Mouse (Mus musculus) adrenal gland, postnatal 25 days (tissue): Measurements from ENCODE around the gene Slc6a20a. TPM values are rescaled to one million over a fixed set of nuclear protein-coding genes. Genes with fewer than 3 reads are reported as not detected.

ENCODE experiments used
- DNase-seq: peaks from one replicate; pipeline ENCODE4 v3.0.0; 2021; ENCODE audit warnings: mixed read lengths
- total RNA-seq: library from RNA; stranded (reverse); gene quantifications from 2 replicates; pipeline ENCODE4 v1.2.3, GENCODE M21; 2021

Gene Slc6a20a
- total RNA-seq, 1 experiment from 2014 or later: not detected

DNA sequence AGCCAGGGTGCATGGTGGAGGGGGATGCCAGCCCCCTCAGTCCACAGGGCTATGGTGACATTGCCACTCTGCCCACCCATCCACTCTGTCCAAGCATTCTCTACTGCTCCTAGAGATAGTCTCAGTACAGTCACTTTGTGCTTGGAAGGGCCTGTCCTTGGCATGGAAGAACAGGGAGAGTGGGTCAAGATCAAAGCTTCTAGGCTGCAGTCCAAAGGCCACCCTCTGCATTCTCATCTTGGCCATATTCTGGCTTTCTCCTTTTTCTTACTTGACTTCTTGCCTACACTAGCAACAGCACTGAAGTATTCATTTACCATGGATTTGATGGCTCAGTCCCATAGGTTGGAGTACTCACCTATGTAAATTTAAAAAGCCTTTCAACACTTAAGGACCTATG is 40.5 kb downstream of the Slc6a20a start:
- DNase-seq: no peak

- DNase-seq: no peak
Observed at GRCm38 (mm10) chr9:123636771-123637170, 41.9 kb downstream of the Slc6a20a start.

- no peak for DNase-seq
Observed at GRCm38 (mm10) chr9:123632993-123633392, 45.7 kb downstream of the Slc6a20a start.

GRCm38 (mm10) chr9:123632281-123632680 is 46.4 kb downstream of the Slc6a20a start, which contains the start of gene Slc6a20b:
TSS of gene Slc6a20b (minus strand) at chr9:123632565.
- DNase-seq: no peak

GRCm38 (mm10) chr9:123631666-123632065 is 47.0 kb downstream of the Slc6a20a start:
- DNase-seq: no peak

DNA sequence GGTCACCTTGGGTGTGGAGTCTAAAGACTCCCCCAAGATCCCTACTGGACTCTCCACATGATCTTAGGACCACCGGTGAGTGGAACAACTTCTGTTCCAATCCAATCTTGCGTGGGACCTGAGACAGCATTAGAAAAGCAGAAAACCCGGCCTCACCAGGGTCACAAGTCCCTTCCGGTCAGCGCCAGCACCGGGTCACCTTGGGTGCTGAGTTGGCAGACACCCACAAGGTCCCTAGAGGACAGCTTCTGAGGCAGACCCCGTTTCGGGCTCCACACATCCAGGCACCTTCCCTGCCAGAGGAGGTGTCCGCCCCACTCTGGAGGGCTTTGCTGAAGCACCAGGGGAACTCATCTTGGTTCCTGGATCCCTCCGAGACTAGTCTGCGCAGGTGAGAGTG is 52.9 kb downstream of the Slc6a20a start:
- DNase-seq: no peak

- DNase-seq: no peak
Observed at GRCm38 (mm10) chr9:123624741-123625140, 53.9 kb downstream of the Slc6a20a start.

- DNase-seq: no peak
Observed at GRCm38 (mm10) chr9:123620311-123621098, 58.2 kb downstream of the Slc6a20a start.

- no peak for DNase-seq
Observed at GRCm38 (mm10) chr9:123601529-123601928, 77.2 kb downstream of the Slc6a20a start.

GRCm38 (mm10) chr9:123597376-123597775 is 81.3 kb downstream of the Slc6a20a start:
- DNase-seq: no peak

GRCm38 (mm10) chr9:123596910-123597309 is 81.8 kb downstream of the Slc6a20a start:
- no peak for DNase-seq

- DNase-seq: no peak
Observed at GRCm38 (mm10) chr9:123595194-123595593, 83.5 kb downstream of the Slc6a20a start.

- DNase-seq: no peak
Observed at GRCm38 (mm10) chr9:123589240-123589910, 89.3 kb downstream of the Slc6a20a start.

Other genes starting within 250 kb of the Slc6a20a start
- 32.4 and 34.7 TPM in 2 replicates for gene Limd1, start 200.2 kb downstream of the Slc6a20a start, total RNA-seq
- gene Sacm1l, start 149.1 kb downstream of the Slc6a20a start, total RNA-seq: 76.0 and 110 TPM in 2 replicates
- gene Slc6a20b, start 46.3 kb downstream of the Slc6a20a start, total RNA-seq: not detected in 2 replicates
- not detected in 2 replicates for gene Ccr9, start 446 bp downstream of the Slc6a20a start, total RNA-seq
- 43.3 and 53.7 TPM in 2 replicates for gene Lztfl1, start 38.8 kb upstream of the Slc6a20a start, total RNA-seq
- not detected in 2 replicates for gene Cxcr6, start 127.6 kb upstream of the Slc6a20a start, total RNA-seq
- gene Fyco1, start 173.0 kb upstream of the Slc6a20a start, total RNA-seq: 45.6 and 65.1 TPM in 2 replicates
- gene Xcr1, start 183.1 kb upstream of the Slc6a20a start, total RNA-seq: 0.18 TPM in 1 of 2 replicates, not detected in the other